Mouse (Mus musculus) mesoderm, embryonic 11.5 days (tissue): ENCODE results near the gene Cdk14.

Experiments used
- DNase-seq: peaks from one replicate; pipeline ENCODE4 v3.0.0-alpha.2; 2012; ENCODE audit warnings: low read depth, low spot score

The Cdk14 gene

GRCm38 (mm10) chr5:4853503-4853902 lies 566.6 kb downstream of the Cdk14 start:
- no peak for DNase-seq

- DNase-seq = no peak
These were observed 567.3 kb downstream of the Cdk14 start for GRCm38 (mm10) chr5:4852711-4853320.

GRCm38 (mm10) chr5:4851934-4852710 lies 568.0 kb downstream of the Cdk14 start:
- no peak for DNase-seq

- no peak for DNase-seq
These were observed 568.7 kb downstream of the Cdk14 start for GRCm38 (mm10) chr5:4851245-4851933.

- DNase-seq = peak; percentile 91
These were observed 585.2 kb downstream of the Cdk14 start for GRCm38 (mm10) chr5:4834819-4835480.

GRCm38 (mm10) chr5:4833940-4834339 lies 586.2 kb downstream of the Cdk14 start:
- DNase-seq = peak; percentile 66

- DNase-seq = no peak
These were observed 593.2 kb downstream of the Cdk14 start for GRCm38 (mm10) chr5:4826886-4827285.

GRCm38 (mm10) chr5:4825951-4826350 lies 594.2 kb downstream of the Cdk14 start:
- no peak for DNase-seq

GRCm38 (mm10) chr5:4825076-4825475 lies 595.0 kb downstream of the Cdk14 start:
- DNase-seq = no peak

- DNase-seq = no peak
These were observed 595.9 kb downstream of the Cdk14 start for GRCm38 (mm10) chr5:4824171-4824570.

- DNase-seq = no peak
These were observed 598.1 kb downstream of the Cdk14 start for GRCm38 (mm10) chr5:4822041-4822440.

- peak; percentile 30 for DNase-seq
These were observed 598.7 kb downstream of the Cdk14 start for GRCm38 (mm10) chr5:4821368-4821771.

- DNase-seq = no peak
These were observed 603.1 kb downstream of the Cdk14 start for GRCm38 (mm10) chr5:4816981-4817380.

- no peak for DNase-seq
These were observed 605.5 kb downstream of the Cdk14 start for GRCm38 (mm10) chr5:4814465-4815204.

GRCm38 (mm10) chr5:4813357-4813756 lies 606.8 kb downstream of the Cdk14 start:
- no peak for DNase-seq

- DNase-seq = no peak
These were observed 607.9 kb downstream of the Cdk14 start for GRCm38 (mm10) chr5:4812036-4812729.

- peak; percentile 23 for DNase-seq
These were observed 614.9 kb downstream of the Cdk14 start for GRCm38 (mm10) chr5:4805228-4805627.

- DNase-seq = no peak
These were observed 616.4 kb downstream of the Cdk14 start for GRCm38 (mm10) chr5:4803708-4804107.

GRCm38 (mm10) chr5:4801971-4802370 lies 618.1 kb downstream of the Cdk14 start:
- no peak for DNase-seq

- peak; percentile 18 for DNase-seq
These were observed 618.8 kb downstream of the Cdk14 start for GRCm38 (mm10) chr5:4801096-4801850.
